Mouse (Mus musculus) intestine, postnatal 0 days (tissue): ENCODE results near the gene Rad51d. TPM values are rescaled to one million over a fixed set of nuclear protein-coding genes. Genes with fewer than 3 reads are reported as not detected.

ENCODE experiments used
- ATAC-seq: fragments of 200-750 bp; cut with Nextera tagmentation; 2 replicates; pipeline ENCODE4 v1.8.0; 2017; ENCODE audit warnings: mild to moderate bottlenecking, moderate TSS enrichment, moderate library complexity
- H3K27ac ChIP-seq: fragments of 300-500 bp; sonication (generic); 2 replicates; pipeline ENCODE4 v1.5.1; 2014; ENCODE audit warnings: mild to moderate bottlenecking, low read depth, low read length, moderate library complexity
- H3K27me3 ChIP-seq: fragments of 300-500 bp; sonication (generic); replicated peaks from 2 replicates; pipeline ENCODE4 v1.6.1; 2014; ENCODE audit warnings: low read length, mixed read lengths; ENCODE audit not compliant: control insufficient read depth, insufficient read depth
- H3K36me3 ChIP-seq: fragments of 300-500 bp; sonication (generic); 2 replicates; pipeline ENCODE4 v1.6.1; 2014; ENCODE audit warnings: mild to moderate bottlenecking, moderate library complexity; ENCODE audit not compliant: control insufficient read depth, insufficient read depth
- H3K4me1 ChIP-seq: fragments of 300-500 bp; sonication (generic); replicated peaks from 2 replicates; pipeline ENCODE4 v1.6.1; 2014; ENCODE audit warnings: antibody characterized with exemption, low read length, mixed read lengths; ENCODE audit not compliant: control insufficient read depth, insufficient read depth
- H3K4me2 ChIP-seq: fragments of 300-500 bp; sonication (generic); replicated peaks from 2 replicates; pipeline ENCODE4 v1.6.1; 2014; ENCODE audit warnings: low read depth, mild to moderate bottlenecking, moderate library complexity
- H3K4me3 ChIP-seq: fragments of 300-500 bp; sonication (generic); 2 replicates; pipeline ENCODE4 v1.5.1; 2014; ENCODE audit warnings: low read depth, low read length
- H3K9ac ChIP-seq: fragments of 300-500 bp; sonication (generic); 2 replicates; pipeline ENCODE4 v1.6.1; 2014; ENCODE audit warnings: mild to moderate bottlenecking, low read depth, low read length
- H3K9me3 ChIP-seq: fragments of 300-500 bp; sonication (generic); 2 replicates; pipeline ENCODE4 v1.6.1; 2016; ENCODE audit warnings: mixed run types; ENCODE audit not compliant: control insufficient read depth
- CTCF ChIP-seq: sonication (generic); IDR thresholded peaks from 2 replicates; pipeline ENCODE4 v1.5.1; 2016; ENCODE audit warnings: low read depth, mild to moderate bottlenecking, control low read depth, antibody characterized with exemption, moderate library complexity
- WGBS: fragments of 180-500 bp; shearing (Covaris S2); extraction: QIAGEN DNeasy Blood & Tissue Kit; methylation state at CpG from one replicate; pipeline ENCODE4 v1.1.7; 2014; 5-methylcytosine and 5-hydroxymethylcytosine counted together
- polyA plus RNA-seq: library from polyadenylated mRNA; unstranded; fragments of >200 nt; fragmentation: Nextera tagmentation; extraction: Ambion mirVana; gene quantifications from 2 replicates; pipeline ENCODE4 v1.2.1, GENCODE M21; 2015

Gene Rad51d
- polyA plus RNA-seq, 1 experiment from 2014 or later: 9.7 TPM

DNA sequence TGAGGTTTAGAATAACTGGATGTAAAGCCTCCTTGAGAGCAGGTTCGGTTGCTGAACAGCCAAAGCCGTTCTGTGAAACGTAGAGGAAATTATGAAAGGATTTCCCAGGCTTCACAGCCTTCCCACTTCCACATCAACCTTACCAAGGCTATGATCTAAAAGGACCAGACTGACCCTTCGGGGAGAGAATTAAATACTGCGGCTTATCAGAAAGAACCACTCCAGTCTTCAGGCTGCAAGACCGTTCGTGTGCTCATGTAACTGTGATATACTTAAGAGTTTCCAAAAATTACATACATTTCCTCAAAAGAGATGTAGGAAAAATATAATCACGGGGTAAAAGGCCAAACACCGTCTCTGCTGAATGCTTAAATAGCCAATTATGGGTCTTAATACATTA is 27.8 kb downstream of the Rad51d start:
- no peak overlapping the region for H3K4me3 ChIP-seq
- ATAC-seq: no peak
- H3K9ac ChIP-seq: no peak overlapping the region
- WGBS: 84% methylated on average over 9 of the region's 9 CpGs
- H3K27ac ChIP-seq: no peak overlapping the region
- no peak overlapping the region for H3K4me2 ChIP-seq
- no peak for TF ChIP-seq CTCF
- no peaks in the 10 kb centered on the region for H3K36me3 ChIP-seq
- no peaks in the 10 kb centered on the region for H3K27me3 ChIP-seq
- H3K4me1 ChIP-seq: no peaks in the 10 kb centered on the region
- no peaks in the 10 kb centered on the region for H3K9me3 ChIP-seq

DNA sequence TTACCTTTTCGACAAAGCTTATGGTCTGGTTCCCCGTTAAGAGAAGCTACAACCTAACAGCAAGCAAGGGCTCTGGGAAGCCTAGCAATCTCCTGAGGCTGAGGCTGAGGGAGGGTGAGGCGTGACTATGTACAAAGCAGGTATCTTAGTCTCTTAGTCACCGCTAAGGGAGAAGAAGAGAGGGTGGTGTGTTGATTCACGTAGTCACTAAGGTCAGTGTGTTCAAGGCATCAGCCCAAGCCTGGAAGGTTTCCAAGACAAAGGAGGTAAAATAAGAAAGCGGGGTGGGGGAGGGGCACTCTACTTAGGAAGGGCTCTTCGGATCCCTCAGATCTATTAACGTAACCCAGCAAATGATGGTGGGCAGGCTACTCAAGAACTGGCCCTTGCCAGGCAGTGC is 28.9 kb downstream of the Rad51d start:
- no peak overlapping the region for H3K4me3 ChIP-seq
- no peaks in the 10 kb centered on the region for H3K9me3 ChIP-seq
- no peak for ATAC-seq
- H3K27ac ChIP-seq: no peak overlapping the region
- WGBS: 58% methylated on average over 8 of the region's 8 CpGs
- no peak for TF ChIP-seq CTCF
- H3K4me1 ChIP-seq: no peaks in the 10 kb centered on the region
- H3K27me3 ChIP-seq: no peaks in the 10 kb centered on the region
- H3K36me3 ChIP-seq: no peaks in the 10 kb centered on the region
- H3K4me2 ChIP-seq: no peak overlapping the region
- H3K9ac ChIP-seq: no peak overlapping the region

DNA sequence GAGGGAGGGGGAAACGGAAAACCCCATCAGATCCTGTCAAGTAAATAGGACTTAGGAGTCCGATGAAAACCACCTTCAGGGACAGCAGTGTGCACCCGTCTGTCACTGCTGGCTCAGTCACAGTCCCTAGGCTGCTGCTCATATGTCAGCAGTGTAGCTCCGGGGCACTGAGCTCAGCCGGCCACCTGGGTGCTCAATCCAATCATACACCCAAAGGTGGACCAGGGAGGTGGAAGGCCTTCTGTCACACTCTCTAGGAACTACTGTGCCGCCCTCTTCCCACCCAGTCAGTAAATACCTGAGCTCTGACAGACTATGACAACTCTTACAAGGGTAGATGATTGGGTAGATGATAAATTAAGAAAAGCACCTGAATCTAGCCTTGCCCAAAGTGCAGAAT is 29.7 kb downstream of the Rad51d start:
- no peak for ATAC-seq
- H3K27me3 ChIP-seq: no peaks in the 10 kb centered on the region
- H3K4me3 ChIP-seq: no peak overlapping the region
- no peak for TF ChIP-seq CTCF
- no peaks in the 10 kb centered on the region for H3K36me3 ChIP-seq
- no peak overlapping the region for H3K27ac ChIP-seq
- H3K4me2 ChIP-seq: no peak overlapping the region
- 83% methylated on average over 6 of the region's 6 CpGs for WGBS
- H3K4me1 ChIP-seq: no peaks in the 10 kb centered on the region
- H3K9ac ChIP-seq: no peak overlapping the region
- no peaks in the 10 kb centered on the region for H3K9me3 ChIP-seq

DNA sequence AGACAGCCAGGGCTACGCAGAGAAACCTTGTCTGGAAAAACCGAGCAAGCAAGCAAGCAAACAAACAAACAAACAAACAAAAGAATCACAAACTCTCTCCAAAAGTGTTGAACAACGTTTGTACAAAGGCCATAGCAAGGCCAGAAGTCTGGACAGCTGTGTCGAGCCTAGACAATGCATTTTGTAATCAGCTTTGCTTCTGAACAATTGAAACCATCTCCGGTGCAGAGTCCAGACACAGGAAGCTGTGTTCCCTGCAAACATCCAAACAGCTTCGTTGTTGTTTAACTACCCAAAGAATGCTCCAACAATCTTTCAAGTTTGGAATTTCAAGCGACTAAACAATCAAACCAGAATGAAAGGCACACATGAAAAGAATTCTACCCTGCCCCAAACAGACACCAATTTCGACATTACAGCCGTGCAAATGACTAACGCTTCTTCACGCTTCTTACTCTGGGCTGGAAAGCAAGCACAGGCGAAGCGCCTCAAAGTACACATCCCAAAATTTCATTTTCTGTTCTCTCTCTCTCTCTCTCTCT is 33.0 kb downstream of the Rad51d start:
- no peaks in the 10 kb centered on the region for H3K9me3 ChIP-seq
- H3K4me1 ChIP-seq: no peaks in the 10 kb centered on the region
- no peak for TF ChIP-seq CTCF
- H3K27me3 ChIP-seq: no peaks in the 10 kb centered on the region
- no peak overlapping the region for H3K4me3 ChIP-seq
- no peaks in the 10 kb centered on the region for H3K36me3 ChIP-seq
- no peak overlapping the region for H3K9ac ChIP-seq
- no peak for ATAC-seq
- 74% methylated on average over 13 of the region's 13 CpGs for WGBS
- no peak overlapping the region for H3K4me2 ChIP-seq
- H3K27ac ChIP-seq: no peak overlapping the region

DNA sequence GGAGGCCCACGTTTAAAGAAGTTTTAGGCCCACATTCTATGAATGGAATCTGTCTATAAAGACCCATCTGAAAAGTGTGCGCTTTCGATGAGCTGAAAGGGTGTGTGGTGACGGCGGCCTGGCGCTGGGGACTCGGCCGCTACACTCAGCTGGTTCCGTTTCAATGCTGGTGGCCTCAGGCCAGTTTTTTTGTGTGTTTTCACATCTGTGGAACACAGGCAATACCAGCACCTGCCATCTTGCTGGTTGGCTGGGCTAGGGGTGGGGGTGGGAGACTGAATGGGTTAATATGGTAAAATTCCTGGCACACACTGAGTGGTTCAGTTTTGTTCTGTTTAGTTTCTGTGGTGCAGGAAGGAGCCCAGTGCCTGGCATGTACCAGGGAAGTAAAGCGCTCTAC is 34.4 kb downstream of the Rad51d start:
- no peak overlapping the region for H3K27ac ChIP-seq
- no peak for TF ChIP-seq CTCF
- H3K4me2 ChIP-seq: no peak overlapping the region
- H3K4me3 ChIP-seq: no peak overlapping the region
- no peaks in the 10 kb centered on the region for H3K9me3 ChIP-seq
- no peak for ATAC-seq
- H3K27me3 ChIP-seq: no peaks in the 10 kb centered on the region
- no peaks in the 10 kb centered on the region for H3K4me1 ChIP-seq
- 84% methylated on average over 10 of the region's 10 CpGs for WGBS
- H3K9ac ChIP-seq: no peak overlapping the region
- H3K36me3 ChIP-seq: no peaks in the 10 kb centered on the region

DNA sequence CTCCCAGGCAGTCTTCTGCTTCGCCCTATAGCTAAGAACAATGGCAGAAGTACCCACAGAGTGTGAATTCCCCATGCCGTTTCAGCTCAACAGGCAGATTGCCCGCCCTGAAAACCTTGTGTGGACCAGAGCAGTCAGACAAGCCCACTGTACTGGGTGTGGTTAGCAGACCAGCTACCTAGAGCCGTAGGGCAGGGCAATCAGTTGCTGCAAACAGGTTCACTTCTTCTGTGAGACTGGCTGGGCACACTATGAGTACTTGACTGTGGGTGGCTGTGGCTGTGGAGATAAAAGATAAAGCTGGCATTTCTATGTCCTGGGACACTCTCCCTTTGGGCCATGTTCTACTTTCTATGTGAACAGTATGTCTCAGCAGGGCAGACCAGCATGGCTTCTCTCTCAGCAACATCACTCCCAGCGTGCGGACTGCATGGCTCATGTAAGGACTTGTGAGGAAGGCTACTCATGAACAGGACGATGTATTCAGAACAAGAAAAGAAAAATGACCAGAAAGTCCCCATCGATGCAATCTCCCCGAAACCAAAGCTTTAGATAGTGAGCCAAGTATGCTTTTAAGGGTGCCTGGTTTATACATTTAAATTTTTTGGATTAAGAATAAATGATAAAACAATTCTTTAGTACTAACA is 35.0 kb downstream of the Rad51d start:
- Histone ChIP-seq H3K4me2 (no peak overlapping the region), H3K4me3 (no peak overlapping the region), H3K27ac (no peak overlapping the region), H3K36me3 (no peaks in the 10 kb centered on the region), H3K27me3 (no peaks in the 10 kb centered on the region), H3K9me3 (no peaks in the 10 kb centered on the region), H3K4me1 (no peaks in the 10 kb centered on the region), H3K9ac (no peak overlapping the region)
- ATAC-seq: no peak
- 73% methylated on average over 9 of the region's 9 CpGs for WGBS
- TF ChIP-seq CTCF: no peak
